Mouse (Mus musculus): Measurements from ENCODE around the gene Ugt2a1. TPM values are rescaled to one million over a fixed set of nuclear protein-coding genes. Genes with fewer than 3 reads are reported as not detected.
"Not testable (repeated sequence)": the region's sequence is repeated elsewhere in the genome, so short reads cannot be mapped to it uniquely, and the experiment has no call there.

Gene Ugt2a1
- not detected in 2 replicates for polyA plus RNA-seq (2015; fragmentation: Nextera tagmentation; extraction: Ambion mirVana)

- Histone ChIP-seq H3K36me3 (no peaks in the 10 kb centered on the region), H3K9me3 (no peaks in the 10 kb centered on the region), H3K27ac (no peak within 1 kb of the TSS), H3K4me1 (no peaks in the 10 kb centered on the region), H3K9ac (no peak within 1 kb of the TSS), H3K4me3 (no peak within 1 kb of the TSS), H3K27me3 (no peaks in the 10 kb centered on the region), H3K4me2 (no peak within 1 kb of the TSS)
- ATAC-seq (ENCODE audit: insufficient number of reproducible peaks, low FRiP score, low TSS enrichment, low read depth): no peak
- 88% methylated on average over 1 of the region's 1 CpGs for WGBS
These were observed at the start of gene Ugt2a1 for GRCm38 (mm10) chr5:87490771-87491170. TSS of gene Ugt2a1 (minus strand) at chr5:87490871.

- ATAC-seq (ENCODE audit: insufficient number of reproducible peaks, low FRiP score, low TSS enrichment, low read depth): no peak
- WGBS: 83% methylated on average over 2 of the region's 2 CpGs
- H3K9ac ChIP-seq: no peak within 1 kb of the TSS
- no peaks in the 10 kb centered on the region for H3K9me3 ChIP-seq
- no peaks in the 10 kb centered on the region for H3K27me3 ChIP-seq
- H3K27ac ChIP-seq: no peak within 1 kb of the TSS
- no peaks in the 10 kb centered on the region for H3K36me3 ChIP-seq
- no peak within 1 kb of the TSS for H3K4me3 ChIP-seq
- no peaks in the 10 kb centered on the region for H3K4me1 ChIP-seq
- no peak within 1 kb of the TSS for H3K4me2 ChIP-seq
These were observed 47.4 kb upstream of the Ugt2a1 start, which contains the start of gene Sult1b1 for GRCm38 (mm10) chr5:87538111-87538510. TSS of gene Sult1b1 (minus strand) at chr5:87538195.

- Histone ChIP-seq H3K9me3 (no peaks in the 10 kb centered on the region), H3K4me2 (no peak overlapping the region), H3K4me1 (no peaks in the 10 kb centered on the region), H3K4me3 (no peak overlapping the region), H3K9ac (no peak overlapping the region), H3K27me3 (no peaks in the 10 kb centered on the region), H3K36me3 (no peaks in the 10 kb centered on the region), H3K27ac (no peak overlapping the region)
- ATAC-seq (ENCODE audit: insufficient number of reproducible peaks, low FRiP score, low TSS enrichment, low read depth): no peak
- WGBS: 72% methylated on average over 4 of the region's 4 CpGs
These were observed 45.4 kb upstream of the Ugt2a1 start for GRCm38 (mm10) chr5:87535994-87536644.

- Histone ChIP-seq H3K9me3 (no peaks in the 10 kb centered on the region), H3K4me3 (no peak overlapping the region), H3K9ac (no peak overlapping the region), H3K36me3 (no peaks in the 10 kb centered on the region), H3K27ac (no peak overlapping the region), H3K4me1 (no peaks in the 10 kb centered on the region), H3K4me2 (no peak overlapping the region), H3K27me3 (no peaks in the 10 kb centered on the region)
- WGBS: 75% methylated on average over 2 of the region's 2 CpGs
- ATAC-seq (ENCODE audit: insufficient number of reproducible peaks, low FRiP score, low TSS enrichment, low read depth): no peak
These were observed 41.6 kb upstream of the Ugt2a1 start for GRCm38 (mm10) chr5:87532288-87532687.

GRCm38 (mm10) chr5:87523561-87523960, 32.9 kb upstream of the Ugt2a1 start:
- 82% methylated on average over 2 of the region's 2 CpGs for WGBS
- not testable (repeated sequence) for H3K9ac ChIP-seq; H3K4me1 ChIP-seq; H3K27ac ChIP-seq; H3K4me2 ChIP-seq; H3K27me3 ChIP-seq; ATAC-seq (ENCODE audit: insufficient number of reproducible peaks, low FRiP score, low TSS enrichment, low read depth); H3K4me3 ChIP-seq; H3K9me3 ChIP-seq; H3K36me3 ChIP-seq

GRCm38 (mm10) chr5:87505776-87506458, 15.2 kb upstream of the Ugt2a1 start:
- Histone ChIP-seq H3K4me1 (no peaks in the 10 kb centered on the region), H3K9ac (no peak overlapping the region), H3K9me3 (no peaks in the 10 kb centered on the region), H3K36me3 (no peaks in the 10 kb centered on the region), H3K4me3 (no peak overlapping the region), H3K27ac (no peak overlapping the region), H3K27me3 (no peaks in the 10 kb centered on the region), H3K4me2 (no peak overlapping the region)
- 59% methylated on average over 4 of the region's 4 CpGs for WGBS
- no peak for ATAC-seq (ENCODE audit: insufficient number of reproducible peaks, low FRiP score, low TSS enrichment, low read depth)

GRCm38 (mm10) chr5:87502687-87503086, 12.0 kb upstream of the Ugt2a1 start:
- Histone ChIP-seq H3K36me3 (no peaks in the 10 kb centered on the region), H3K27ac (no peak overlapping the region), H3K9ac (no peak overlapping the region), H3K9me3 (no peaks in the 10 kb centered on the region), H3K4me3 (no peak overlapping the region), H3K4me2 (no peak overlapping the region), H3K4me1 (no peaks in the 10 kb centered on the region), H3K27me3 (no peaks in the 10 kb centered on the region)
- no peak for ATAC-seq (ENCODE audit: insufficient number of reproducible peaks, low FRiP score, low TSS enrichment, low read depth)
- 55% methylated on average over 1 of the region's 1 CpGs for WGBS

GRCm38 (mm10) chr5:87499341-87499740, 8.7 kb upstream of the Ugt2a1 start:
- no peaks in the 10 kb centered on the region for H3K36me3 ChIP-seq
- H3K9me3 ChIP-seq: no peaks in the 10 kb centered on the region
- H3K27me3 ChIP-seq: no peaks in the 10 kb centered on the region
- no peak overlapping the region for H3K4me3 ChIP-seq
- H3K9ac ChIP-seq: no peak overlapping the region
- no peak for ATAC-seq (ENCODE audit: insufficient number of reproducible peaks, low FRiP score, low TSS enrichment, low read depth)
- H3K27ac ChIP-seq: no peak overlapping the region
- no peaks in the 10 kb centered on the region for H3K4me1 ChIP-seq
- H3K4me2 ChIP-seq: no peak overlapping the region

- no peak overlapping the region for H3K4me3 ChIP-seq
- H3K4me1 ChIP-seq: no peaks in the 10 kb centered on the region
- no peak overlapping the region for H3K4me2 ChIP-seq
- no peaks in the 10 kb centered on the region for H3K36me3 ChIP-seq
- H3K9ac ChIP-seq: no peak overlapping the region
- no peak for ATAC-seq (ENCODE audit: insufficient number of reproducible peaks, low FRiP score, low TSS enrichment, low read depth)
- no peak overlapping the region for H3K27ac ChIP-seq
- no peaks in the 10 kb centered on the region for H3K9me3 ChIP-seq
- no peaks in the 10 kb centered on the region for H3K27me3 ChIP-seq
These were observed 8.3 kb upstream of the Ugt2a1 start for GRCm38 (mm10) chr5:87498936-87499335.

- not testable (repeated sequence) for H3K4me3 ChIP-seq; ATAC-seq (ENCODE audit: insufficient number of reproducible peaks, low FRiP score, low TSS enrichment, low read depth); H3K4me1 ChIP-seq; H3K4me2 ChIP-seq; H3K27me3 ChIP-seq; H3K9ac ChIP-seq; H3K9me3 ChIP-seq; H3K27ac ChIP-seq; H3K36me3 ChIP-seq
- 83% methylated on average over 1 of the region's 1 CpGs for WGBS
These were observed 4.0 kb downstream of the Ugt2a1 start, which contains the start of gene Gm43638 for GRCm38 (mm10) chr5:87486706-87487105. TSS of gene Gm43638 (minus strand) at chr5:87486806.

GRCm38 (mm10) chr5:87482160-87482559, 8.5 kb downstream of the Ugt2a1 start, which contains the start of gene Ugt2a2:
TSS of gene Ugt2a2 (minus strand) at chr5:87482260.
- Histone ChIP-seq H3K9me3 (no peaks in the 10 kb centered on the region), H3K27ac (no peak within 1 kb of the TSS), H3K4me1 (no peaks in the 10 kb centered on the region), H3K9ac (no peak within 1 kb of the TSS), H3K4me3 (no peak within 1 kb of the TSS), H3K4me2 (no peak within 1 kb of the TSS), H3K27me3 (no peaks in the 10 kb centered on the region), H3K36me3 (no peaks in the 10 kb centered on the region)
- no peak for ATAC-seq (ENCODE audit: insufficient number of reproducible peaks, low FRiP score, low TSS enrichment, low read depth)
- 77% methylated on average over 5 of the region's 5 CpGs for WGBS

GRCm38 (mm10) chr5:87458810-87459209, 31.9 kb downstream of the Ugt2a1 start:
- no peak overlapping the region for H3K4me2 ChIP-seq
- ATAC-seq (ENCODE audit: insufficient number of reproducible peaks, low FRiP score, low TSS enrichment, low read depth): no peak
- 50% methylated on average over 1 of the region's 1 CpGs for WGBS
- H3K4me3 ChIP-seq: no peak overlapping the region
- no peaks in the 10 kb centered on the region for H3K27me3 ChIP-seq
- no peaks in the 10 kb centered on the region for H3K9me3 ChIP-seq
- H3K9ac ChIP-seq: no peak overlapping the region
- H3K27ac ChIP-seq: no peak overlapping the region
- no peaks in the 10 kb centered on the region for H3K4me1 ChIP-seq
- no peaks in the 10 kb centered on the region for H3K36me3 ChIP-seq

Data from limb, embryonic 15.5 days (tissue).